Mouse (Mus musculus) testis, adult 2 months (tissue): ENCODE measurements around the gene Rai14. TPM values are rescaled to one million over a fixed set of nuclear protein-coding genes. Genes with fewer than 3 reads are reported as not detected.
A peak's percentile ranks its signal among the peaks of the same experiment; 100 is the strongest.

ENCODE experiments used
- H3K27ac ChIP-seq: fragments of 200-500 bp; 2 replicates; pipeline ENCODE4 v1.5.1; 2012; ENCODE audit warnings: low read depth, low read length; ENCODE audit not compliant: control insufficient read depth, insufficient read depth
- H3K27me3 ChIP-seq: fragments of 200-500 bp; 2 replicates; pipeline ENCODE4 v1.6.1; 2012; ENCODE audit warnings: mild to moderate bottlenecking, low read length, moderate library complexity; ENCODE audit not compliant: control insufficient read depth, insufficient read depth
- H3K36me3 ChIP-seq: fragments of 200-500 bp; 2 replicates; pipeline ENCODE4 v1.6.1; 2012; ENCODE audit warnings: mild to moderate bottlenecking, low read length; ENCODE audit not compliant: control insufficient read depth, insufficient read depth
- H3K4me1 ChIP-seq: fragments of 200-500 bp; 2 replicates; pipeline ENCODE4 v1.6.1; 2012; ENCODE audit warnings: low read length; ENCODE audit not compliant: control insufficient read depth, insufficient read depth
- H3K4me3 ChIP-seq: fragments of 200-500 bp; 2 replicates; pipeline ENCODE4 v1.5.1; 2012; ENCODE audit warnings: low read depth, mild to moderate bottlenecking, low read length, moderate library complexity, mixed read lengths; ENCODE audit not compliant: control insufficient read depth
- CTCF ChIP-seq: fragments of 200-500 bp; IDR thresholded peaks from 2 replicates; pipeline ENCODE4 v1.5.1; 2012; ENCODE audit warnings: low read depth, mild to moderate bottlenecking, inconsistent platforms, low read length, moderate library complexity; ENCODE audit not compliant: control insufficient read depth, insufficient read depth, insufficient replicate concordance
- POLR2A ChIP-seq: fragments of 200-500 bp; IDR thresholded peaks from 2 replicates; pipeline ENCODE4 v1.6.1; 2012; ENCODE audit warnings: low read depth, mild to moderate bottlenecking, inconsistent platforms, low read length, moderate library complexity; ENCODE audit not compliant: control insufficient read depth
- polyA plus RNA-seq: library from polyadenylated mRNA; depleted of rRNA; stranded (reverse); fragments of >200 nt; gene quantifications from 2 replicates; pipeline ENCODE4 v1.2.3, GENCODE M21; 2012

Rai14 gene
- polyA plus RNA-seq, 1 experiment, result 80.0 TPM

DNA sequence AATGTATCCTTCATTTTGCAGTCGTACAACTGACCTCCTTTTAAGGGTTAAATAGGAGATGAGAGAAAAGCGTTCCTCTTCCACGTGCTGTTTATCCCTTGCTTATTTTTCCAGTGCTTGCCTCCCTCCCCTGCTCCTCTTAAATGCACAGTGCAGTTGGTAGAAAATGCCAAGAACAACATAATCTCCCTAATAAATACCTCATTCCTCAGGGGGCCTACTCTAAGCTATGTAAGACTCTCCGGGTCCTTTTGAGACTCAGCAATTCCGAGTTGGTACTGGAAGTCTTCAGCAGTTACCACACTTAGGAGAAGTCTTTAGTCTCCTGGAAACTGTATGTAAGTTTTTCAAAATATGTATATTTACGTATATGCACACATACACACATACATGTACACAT is 22.9 kb downstream of the Rai14 start:
- no peak overlapping the region for H3K27ac ChIP-seq
- no peak for TF ChIP-seq CTCF
- TF ChIP-seq POLR2A, result no peak
- no peaks in the 10 kb centered on the region for H3K27me3 ChIP-seq
- no peaks in the 10 kb centered on the region; the same call in 1 of the 2 replicates for H3K36me3 ChIP-seq
- peaks cover 3% of the 10 kb centered on the region for H3K4me1 ChIP-seq
- no peak overlapping the region for H3K4me3 ChIP-seq

DNA sequence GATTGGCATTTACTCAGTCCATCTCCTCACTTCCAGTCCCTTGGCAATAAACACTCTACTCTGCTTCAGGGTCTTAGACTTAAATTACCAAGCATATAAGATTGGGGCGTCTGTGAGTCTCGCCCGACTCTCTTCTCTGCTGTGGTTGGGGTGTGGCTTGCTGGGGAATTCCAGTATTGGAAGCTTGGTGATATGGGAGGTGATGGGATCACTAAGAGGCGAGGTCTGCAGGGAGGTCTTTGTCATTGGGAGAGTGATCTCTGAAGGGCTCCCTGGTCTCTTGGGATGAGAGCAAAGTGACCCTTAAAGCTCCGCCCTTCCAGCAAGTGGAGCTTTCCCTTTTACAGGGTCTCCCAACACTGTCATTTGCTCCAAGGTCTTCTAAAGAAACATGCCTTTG is 23.5 kb downstream of the Rai14 start:
- TF ChIP-seq CTCF, result no peak
- no peak for TF ChIP-seq POLR2A
- H3K27me3 ChIP-seq, result no peaks in the 10 kb centered on the region
- no peak overlapping the region for H3K4me3 ChIP-seq
- peaks cover 3% of the 10 kb centered on the region for H3K4me1 ChIP-seq
- H3K27ac ChIP-seq, result no peak overlapping the region
- H3K36me3 ChIP-seq, result no peaks in the 10 kb centered on the region; the same call in 1 of the 2 replicates

DNA sequence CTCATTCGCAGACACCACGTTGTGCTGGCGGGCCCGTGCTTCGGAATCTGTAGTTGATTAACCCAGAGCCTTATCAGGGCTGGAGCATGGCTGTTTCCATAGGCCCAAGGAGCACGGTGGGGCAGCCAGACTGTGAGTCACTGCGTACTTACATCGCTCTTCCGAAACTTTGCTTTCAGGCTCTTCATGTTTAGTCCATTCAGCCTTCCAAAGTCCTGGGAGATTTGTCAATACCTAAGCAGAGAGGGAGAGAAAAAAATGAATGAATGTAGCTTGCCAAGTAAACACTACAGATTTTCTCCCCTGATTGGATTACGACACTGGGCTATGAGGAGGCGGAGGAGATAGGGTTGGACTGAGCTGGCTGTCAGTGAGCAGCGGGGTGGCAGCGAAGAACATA is 24.2 kb downstream of the Rai14 start:
- no peaks in the 10 kb centered on the region; the same call in 1 of the 2 replicates for H3K36me3 ChIP-seq
- peaks cover 3% of the 10 kb centered on the region for H3K4me1 ChIP-seq
- peak overlapping the region; percentile 63 for H3K27ac ChIP-seq
- H3K4me3 ChIP-seq, result no peak overlapping the region
- no peaks in the 10 kb centered on the region for H3K27me3 ChIP-seq
- TF ChIP-seq POLR2A, result no peak
- TF ChIP-seq CTCF, result no peak

DNA sequence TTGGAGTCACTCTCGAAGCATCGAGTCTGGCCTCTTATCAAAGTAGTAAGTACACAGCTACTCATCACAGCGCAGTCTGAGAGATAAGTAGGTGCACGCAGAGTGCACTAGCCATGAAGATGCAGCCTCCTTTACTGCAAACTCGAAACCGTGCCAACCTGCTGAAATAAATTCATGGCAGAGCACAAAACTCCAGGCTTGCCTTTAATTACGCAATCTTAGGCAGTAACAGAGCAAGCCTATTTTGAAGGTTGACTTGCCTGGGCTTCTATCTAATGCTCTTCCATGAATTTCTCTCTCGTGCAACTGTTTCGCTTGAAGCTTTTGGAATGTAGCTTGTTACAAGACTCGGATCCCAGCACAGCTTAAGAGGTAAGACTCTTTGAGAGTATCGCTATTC is 25.1 kb downstream of the Rai14 start:
- no peak overlapping the region for H3K4me3 ChIP-seq
- H3K4me1 ChIP-seq, result peaks cover 3% of the 10 kb centered on the region
- H3K27me3 ChIP-seq, result no peaks in the 10 kb centered on the region
- H3K27ac ChIP-seq, result peak overlapping the region; percentile 72
- TF ChIP-seq POLR2A (no peak), CTCF (no peak)
- H3K36me3 ChIP-seq, result no peaks in the 10 kb centered on the region; the same call in 1 of the 2 replicates

DNA sequence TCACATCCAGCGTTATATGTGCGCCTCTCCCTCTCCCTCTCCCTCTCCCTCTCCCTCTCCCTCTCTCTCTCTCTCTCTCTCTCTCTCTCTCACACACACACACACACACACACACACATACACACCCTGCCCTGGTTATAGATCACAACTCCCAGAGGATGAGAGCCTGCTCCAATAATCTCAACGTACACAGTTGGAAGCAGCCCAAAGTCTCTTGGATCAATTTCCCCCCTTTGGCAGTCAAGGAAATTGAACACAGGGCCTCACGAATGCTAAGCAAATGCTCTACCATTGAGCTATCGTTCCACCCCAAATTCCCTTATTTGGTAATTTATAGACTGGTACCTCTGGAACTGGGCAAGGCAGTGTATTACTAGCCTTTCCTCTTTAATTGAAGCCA is 25.7 kb downstream of the Rai14 start:
- Histone ChIP-seq H3K4me3 (no peak overlapping the region), H3K36me3 (no peaks in the 10 kb centered on the region; the same call in 1 of the 2 replicates), H3K27me3 (no peaks in the 10 kb centered on the region), H3K4me1 (peaks cover 5% of the 10 kb centered on the region), H3K27ac (peak overlapping the region; percentile 10; the same call in 1 of the 2 replicates)
- TF ChIP-seq POLR2A (no peak), CTCF (no peak)

DNA sequence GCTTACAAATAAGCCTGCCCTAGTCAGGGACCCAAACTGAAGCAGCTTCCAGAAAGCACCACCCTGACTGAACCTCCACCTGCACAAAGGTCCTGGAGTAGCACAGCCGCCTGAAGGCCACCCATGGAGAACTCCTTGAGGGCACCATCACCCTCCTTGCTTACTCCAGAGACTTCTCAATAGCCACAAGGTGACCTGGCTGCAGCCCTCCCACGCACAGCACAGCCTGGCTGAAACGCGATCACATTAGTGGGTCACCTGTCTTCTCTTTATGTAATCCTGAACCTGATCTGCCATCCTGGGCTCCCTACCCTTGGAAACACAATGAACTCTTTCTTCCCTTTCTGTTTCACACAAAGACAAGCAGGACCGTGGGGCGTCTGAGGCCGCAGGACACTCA is 27.1 kb downstream of the Rai14 start:
- H3K4me3 ChIP-seq, result no peak overlapping the region
- H3K27ac ChIP-seq, result peak overlapping the region; percentile 27
- H3K36me3 ChIP-seq, result no peaks in the 10 kb centered on the region; the same call in 1 of the 2 replicates
- H3K27me3 ChIP-seq, result no peaks in the 10 kb centered on the region
- peaks cover 9% of the 10 kb centered on the region for H3K4me1 ChIP-seq
- TF ChIP-seq CTCF, result no peak
- TF ChIP-seq POLR2A, result no peak

DNA sequence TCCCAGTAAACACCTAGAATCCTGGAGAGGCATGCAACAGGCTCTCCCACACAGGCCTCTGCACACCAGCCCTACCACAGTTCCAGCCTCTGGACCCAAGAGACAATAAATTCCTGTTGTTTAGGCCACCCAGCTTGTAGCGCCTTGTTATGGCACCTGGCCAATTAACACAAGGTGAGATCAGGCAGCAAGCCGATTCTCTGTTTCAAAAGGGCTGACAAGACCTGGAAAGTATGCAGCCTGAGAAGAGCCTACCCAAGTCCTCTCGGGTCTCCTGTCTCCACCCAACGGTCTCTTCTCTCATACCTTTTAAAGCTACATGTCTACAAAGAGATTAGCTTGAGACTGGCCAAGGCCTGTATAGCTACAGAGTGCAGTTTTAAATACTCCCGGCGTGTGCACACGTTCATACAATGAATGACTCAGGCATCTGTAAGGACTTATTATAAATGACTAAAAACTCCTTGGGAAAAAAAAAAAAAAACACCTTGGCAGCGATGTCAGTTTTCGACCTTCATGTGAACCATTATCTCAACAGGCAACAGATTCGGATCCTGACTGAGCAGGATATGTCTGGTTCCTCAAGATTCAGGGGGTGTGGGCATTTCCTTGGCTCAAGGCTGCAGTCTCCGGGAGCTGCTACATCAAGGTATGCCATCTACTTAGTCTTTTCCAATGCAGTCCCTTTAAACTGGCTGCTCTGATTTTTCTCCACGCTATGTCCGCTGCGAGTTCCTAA is 28.6 kb downstream of the Rai14 start:
- Histone ChIP-seq H3K36me3 (no peaks in the 10 kb centered on the region; the same call in 1 of the 2 replicates), H3K27me3 (no peaks in the 10 kb centered on the region), H3K27ac (peak overlapping the region; percentile 63), H3K4me1 (peaks cover 11% of the 10 kb centered on the region), H3K4me3 (no peak overlapping the region)
- TF ChIP-seq CTCF (no peak), POLR2A (no peak)

DNA sequence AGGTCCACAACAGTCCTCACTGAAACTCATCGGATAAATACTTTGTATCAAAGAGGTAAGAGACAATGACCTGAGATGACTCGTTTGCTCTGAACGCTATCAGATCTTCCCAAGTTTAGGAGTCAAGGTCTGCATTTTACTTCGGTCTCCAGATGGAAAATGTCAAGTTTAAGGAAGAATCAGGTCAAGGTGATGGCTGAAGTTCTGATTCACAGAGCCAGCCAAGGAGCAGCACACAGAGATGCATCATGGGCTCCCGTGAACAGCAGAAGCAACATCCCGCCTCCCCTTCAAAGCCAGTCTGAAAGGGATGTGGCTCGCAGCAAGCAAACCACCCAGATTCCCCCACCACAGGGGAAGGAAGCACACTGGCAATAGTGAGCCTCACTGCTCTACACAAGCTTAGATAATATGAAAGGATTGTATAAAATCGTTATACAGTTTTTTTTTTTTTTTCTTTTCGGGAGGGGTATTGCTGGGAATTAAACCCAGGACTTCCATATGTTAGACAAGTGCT is 30.7 kb downstream of the Rai14 start:
- Histone ChIP-seq H3K4me3 (no peak overlapping the region), H3K4me1 (peaks cover 13% of the 10 kb centered on the region), H3K36me3 (no peaks in the 10 kb centered on the region), H3K27me3 (no peaks in the 10 kb centered on the region), H3K27ac (peak overlapping the region; percentile 68)
- TF ChIP-seq POLR2A (no peak), CTCF (no peak)
